Mouse (Mus musculus): ENCODE data around the gene Kras. TPM values are rescaled to one million over a fixed set of nuclear protein-coding genes. Genes with fewer than 3 reads are reported as not detected.

Gene Kras
- polyA plus RNA-seq, 1 experiment from 2014 or later: 77.7 TPM

GRCm38 (mm10) chr6:145234391-145234790 lies 15.6 kb downstream of the Kras start:
- ATAC-seq: no peak
- WGBS: 76% methylated on average over 1 of the region's 1 CpGs
- Histone ChIP-seq H3K27me3 (replicated peaks; ENCODE audit: control insufficient read depth, insufficient read depth, low read length) (no peaks in the 10 kb centered on the region), H3K4me2 (ENCODE audit: low read length) (no peak overlapping the region), H3K4me3 (ENCODE audit: low read length) (no peak overlapping the region), H3K27ac (ENCODE audit: low read depth, low read length) (no peak overlapping the region), H3K36me3 (ENCODE audit: control insufficient read depth, insufficient read depth, low read length) (peaks cover 5% of the 10 kb centered on the region; the same call in 1 of the 2 replicates), H3K9ac (ENCODE audit: low read depth, low read length) (no peak overlapping the region), H3K4me1 (ENCODE audit: control insufficient read depth, insufficient read depth, low read depth, low read length) (no peaks in the 10 kb centered on the region), H3K9me3 (ENCODE audit: control insufficient read depth, low read length) (no peaks in the 10 kb centered on the region)

GRCm38 (mm10) chr6:145226296-145226695 lies 23.7 kb downstream of the Kras start:
- H3K4me1 ChIP-seq (ENCODE audit: control insufficient read depth, insufficient read depth, low read depth, low read length): no peaks in the 10 kb centered on the region
- no peak overlapping the region for H3K4me2 ChIP-seq (ENCODE audit: low read length)
- no peak overlapping the region for H3K27ac ChIP-seq (ENCODE audit: low read depth, low read length)
- H3K9me3 ChIP-seq (ENCODE audit: control insufficient read depth, low read length): no peaks in the 10 kb centered on the region
- no peak overlapping the region for H3K9ac ChIP-seq (ENCODE audit: low read depth, low read length)
- no peak for ATAC-seq
- H3K36me3 ChIP-seq (ENCODE audit: control insufficient read depth, insufficient read depth, low read length): peaks cover 7% of the 10 kb centered on the region; the same call in 1 of the 2 replicates
- WGBS: 89% methylated on average over 3 of the region's 3 CpGs
- no peaks in the 10 kb centered on the region for H3K27me3 ChIP-seq (replicated peaks; ENCODE audit: control insufficient read depth, insufficient read depth, low read length)
- H3K4me3 ChIP-seq (ENCODE audit: low read length): no peak overlapping the region

GRCm38 (mm10) chr6:145224246-145224645 lies 25.8 kb downstream of the Kras start:
- WGBS: 92% methylated on average over 6 of the region's 6 CpGs
- no peak overlapping the region for H3K4me3 ChIP-seq (ENCODE audit: low read length)
- H3K27me3 ChIP-seq (replicated peaks; ENCODE audit: control insufficient read depth, insufficient read depth, low read length): no peaks in the 10 kb centered on the region
- H3K9me3 ChIP-seq (ENCODE audit: control insufficient read depth, low read length): no peaks in the 10 kb centered on the region
- H3K36me3 ChIP-seq (ENCODE audit: control insufficient read depth, insufficient read depth, low read length): peaks cover 2% of the 10 kb centered on the region; the same call in 1 of the 2 replicates
- no peak overlapping the region for H3K27ac ChIP-seq (ENCODE audit: low read depth, low read length)
- no peak for ATAC-seq
- no peak overlapping the region for H3K9ac ChIP-seq (ENCODE audit: low read depth, low read length)
- no peaks in the 10 kb centered on the region for H3K4me1 ChIP-seq (ENCODE audit: control insufficient read depth, insufficient read depth, low read depth, low read length)
- H3K4me2 ChIP-seq (ENCODE audit: low read length): no peak overlapping the region

GRCm38 (mm10) chr6:145215826-145216225 lies 34.2 kb downstream of the Kras start:
- Histone ChIP-seq H3K4me2 (ENCODE audit: low read length) (no peak overlapping the region), H3K9me3 (ENCODE audit: control insufficient read depth, low read length) (no peaks in the 10 kb centered on the region), H3K27ac (ENCODE audit: low read depth, low read length) (no peak overlapping the region), H3K9ac (ENCODE audit: low read depth, low read length) (no peak overlapping the region), H3K27me3 (replicated peaks; ENCODE audit: control insufficient read depth, insufficient read depth, low read length) (no peaks in the 10 kb centered on the region), H3K36me3 (ENCODE audit: control insufficient read depth, insufficient read depth, low read length) (no peaks in the 10 kb centered on the region), H3K4me3 (ENCODE audit: low read length) (no peak overlapping the region), H3K4me1 (ENCODE audit: control insufficient read depth, insufficient read depth, low read depth, low read length) (peaks cover 9% of the 10 kb centered on the region)
- 94% methylated on average over 3 of the region's 3 CpGs for WGBS
- ATAC-seq: no peak

- 87% methylated on average over 2 of the region's 2 CpGs for WGBS
- Histone ChIP-seq H3K4me3 (ENCODE audit: low read length) (no peak overlapping the region), H3K4me1 (ENCODE audit: control insufficient read depth, insufficient read depth, low read depth, low read length) (peaks cover 15% of the 10 kb centered on the region), H3K4me2 (ENCODE audit: low read length) (no peak overlapping the region), H3K36me3 (ENCODE audit: control insufficient read depth, insufficient read depth, low read length) (no peaks in the 10 kb centered on the region), H3K9me3 (ENCODE audit: control insufficient read depth, low read length) (no peaks in the 10 kb centered on the region), H3K27me3 (replicated peaks; ENCODE audit: control insufficient read depth, insufficient read depth, low read length) (no peaks in the 10 kb centered on the region), H3K27ac (ENCODE audit: low read depth, low read length) (no peak overlapping the region), H3K9ac (ENCODE audit: low read depth, low read length) (no peak overlapping the region)
- no peak for ATAC-seq
These were observed 36.1 kb downstream of the Kras start for GRCm38 (mm10) chr6:145213916-145214315.

GRCm38 (mm10) chr6:145211376-145212305 lies 38.4 kb downstream of the Kras start:
- no peaks in the 10 kb centered on the region for H3K27me3 ChIP-seq (replicated peaks; ENCODE audit: control insufficient read depth, insufficient read depth, low read length)
- 5% methylated on average over 21 of the region's 21 CpGs for WGBS
- peak overlapping the region; percentile 62 for H3K4me2 ChIP-seq (ENCODE audit: low read length)
- peak overlapping the region; percentile 78 for H3K9ac ChIP-seq (ENCODE audit: low read depth, low read length)
- no peaks in the 10 kb centered on the region for H3K9me3 ChIP-seq (ENCODE audit: control insufficient read depth, low read length)
- peaks cover 15% of the 10 kb centered on the region for H3K4me1 ChIP-seq (ENCODE audit: control insufficient read depth, insufficient read depth, low read depth, low read length)
- H3K36me3 ChIP-seq (ENCODE audit: control insufficient read depth, insufficient read depth, low read length): no peaks in the 10 kb centered on the region
- peak overlapping the region; percentile 93 for H3K27ac ChIP-seq (ENCODE audit: low read depth, low read length)
- ATAC-seq: peak; percentile 3
- H3K4me3 ChIP-seq (ENCODE audit: low read length): peak overlapping the region; percentile 63

GRCm38 (mm10) chr6:145210816-145211338 lies 39.2 kb downstream of the Kras start, which contains the start of the genes Casc1 and Etfrf1:
Gene Casc1, minus strand, starts transcription at chr6:145211005.
Gene Etfrf1, plus strand, starts transcription at chr6:145211134.
- Histone ChIP-seq H3K4me3 (ENCODE audit: low read length) (peak within 1 kb of the TSS; percentile 63), H3K9ac (ENCODE audit: low read depth, low read length) (peak within 1 kb of the TSS; percentile 78), H3K27me3 (replicated peaks; ENCODE audit: control insufficient read depth, insufficient read depth, low read length) (no peaks in the 10 kb centered on the region), H3K4me2 (ENCODE audit: low read length) (peak within 1 kb of the TSS; percentile 75), H3K36me3 (ENCODE audit: control insufficient read depth, insufficient read depth, low read length) (no peaks in the 10 kb centered on the region), H3K9me3 (ENCODE audit: control insufficient read depth, low read length) (no peaks in the 10 kb centered on the region), H3K4me1 (ENCODE audit: control insufficient read depth, insufficient read depth, low read depth, low read length) (peaks cover 15% of the 10 kb centered on the region), H3K27ac (ENCODE audit: low read depth, low read length) (peak within 1 kb of the TSS; percentile 93)
- 0% methylated on average over 36 of the region's 36 CpGs for WGBS
- ATAC-seq: peak; percentile 100

- Histone ChIP-seq H3K27me3 (replicated peaks; ENCODE audit: control insufficient read depth, insufficient read depth, low read length) (no peaks in the 10 kb centered on the region), H3K4me1 (ENCODE audit: control insufficient read depth, insufficient read depth, low read depth, low read length) (peaks cover 15% of the 10 kb centered on the region), H3K27ac (ENCODE audit: low read depth, low read length) (0 out of 2 replicates have a peak overlapping the region, but pooled peaks have one; percentile 30), H3K4me3 (ENCODE audit: low read length) (peak overlapping the region; percentile 63), H3K9ac (ENCODE audit: low read depth, low read length) (peak overlapping the region; percentile 33), H3K36me3 (ENCODE audit: control insufficient read depth, insufficient read depth, low read length) (no peaks in the 10 kb centered on the region), H3K9me3 (ENCODE audit: control insufficient read depth, low read length) (no peaks in the 10 kb centered on the region), H3K4me2 (ENCODE audit: low read length) (peak overlapping the region; percentile 75)
- ATAC-seq: 0 out of 2 replicates have a peak, but pooled peaks have one; percentile 0
- WGBS: 31% methylated on average over 8 of the region's 8 CpGs
These were observed 39.9 kb downstream of the Kras start for GRCm38 (mm10) chr6:145210056-145210680.

GRCm38 (mm10) chr6:145205142-145205541 lies 44.9 kb downstream of the Kras start:
- no peak for ATAC-seq
- Histone ChIP-seq H3K27ac (ENCODE audit: low read depth, low read length) (no peak overlapping the region), H3K9me3 (ENCODE audit: control insufficient read depth, low read length) (no peaks in the 10 kb centered on the region), H3K36me3 (ENCODE audit: control insufficient read depth, insufficient read depth, low read length) (no peaks in the 10 kb centered on the region), H3K4me1 (ENCODE audit: control insufficient read depth, insufficient read depth, low read depth, low read length) (peaks cover 3% of the 10 kb centered on the region), H3K9ac (ENCODE audit: low read depth, low read length) (no peak overlapping the region), H3K4me2 (ENCODE audit: low read length) (no peak overlapping the region), H3K4me3 (ENCODE audit: low read length) (no peak overlapping the region), H3K27me3 (replicated peaks; ENCODE audit: control insufficient read depth, insufficient read depth, low read length) (no peaks in the 10 kb centered on the region)
- WGBS: 80% methylated on average over 10 of the region's 10 CpGs
